Mouse (Mus musculus) G1E (cell line): ENCODE measurements around the gene Lypla2. TPM values are rescaled to one million over a fixed set of nuclear protein-coding genes. Genes with fewer than 3 reads are reported as not detected.

ENCODE experiments used
- ATAC-seq: 2 replicates; pipeline ENCODE4 v1.8.0; 2016; ENCODE audit warnings: mild to moderate bottlenecking; ENCODE audit not compliant: insufficient number of reproducible peaks, poor library complexity, low FRiP score, severe bottlenecking; ENCODE audit errors: extremely low read depth
- DNase-seq: peaks from one replicate; pipeline ENCODE4 v3.0.0; 2012; ENCODE audit warnings: low spot score
- H3K27me3 ChIP-seq: 2 replicates; pipeline ENCODE4 v1.6.1; 2012; ENCODE audit warnings: mild to moderate bottlenecking, low read length, inconsistent platforms; ENCODE audit not compliant: insufficient read depth
- H3K36me3 ChIP-seq: replicated peaks from 2 replicates; pipeline ENCODE3; 2012; ENCODE audit warnings: mild to moderate bottlenecking, inconsistent platforms
- H3K4me1 ChIP-seq: 2 replicates; pipeline ENCODE4 v1.6.1; 2012; ENCODE audit warnings: low read depth, low read length, inconsistent platforms, mixed read lengths; ENCODE audit not compliant: insufficient read depth
- H3K4me3 ChIP-seq: 2 replicates; pipeline ENCODE4 v1.5.1; 2012; ENCODE audit warnings: low read depth, mild to moderate bottlenecking, inconsistent platforms, low read length, moderate library complexity, mixed read lengths
- H3K9me3 ChIP-seq: replicated peaks from 2 replicates; pipeline ENCODE4 v1.6.1; 2012; ENCODE audit warnings: inconsistent platforms
- CTCF ChIP-seq: IDR thresholded peaks from 2 replicates; pipeline ENCODE4 v1.5.1; 2012; ENCODE audit warnings: low read depth, low read length, inconsistent platforms, mixed read lengths
- GATA1 ChIP-seq: IDR thresholded peaks from 2 replicates; pipeline ENCODE4 v1.6.1; 2012; ENCODE audit warnings: borderline replicate concordance, low read length, inconsistent platforms, mixed read lengths
- GATA2 ChIP-seq: IDR thresholded peaks from 2 replicates; pipeline ENCODE4 v1.6.1; 2012; ENCODE audit warnings: low read depth, low read length, inconsistent platforms, borderline replicate concordance
- POLR2AphosphoS5 ChIP-seq: IDR thresholded peaks from 2 replicates; pipeline ENCODE4 v1.6.1; 2012; ENCODE audit warnings: low read depth, low read length, inconsistent platforms; ENCODE audit not compliant: insufficient replicate concordance
- TAL1 ChIP-seq: conservative IDR thresholded peaks from 2 replicates; pipeline ENCODE4 v1.6.1; 2012; ENCODE audit warnings: low read depth, low read length, inconsistent platforms, mixed read lengths
- polyA plus RNA-seq: library from polyadenylated mRNA; stranded (reverse); fragments of >175 nt; gene quantifications from 2 replicates; pipeline ENCODE4 v1.2.3, GENCODE M21; 2012
- total RNA-seq, 2 experiments: library from RNA; stranded (forward) in 1 of 2; stranded (reverse) in 1 of 2; fragments of 200-1000 nt in 1 of 2; fragments of >200 nt in 1 of 2; fragmentation: Nextera tagmentation in 1 of 2; gene quantifications; 2 replicates each; pipeline ENCODE4 v1.2.3; 2014 to 2017

Lypla2 gene
- total and polyA plus RNA-seq, 3 experiments = 28.5 to 243 (median 53.9) TPM

DNA sequence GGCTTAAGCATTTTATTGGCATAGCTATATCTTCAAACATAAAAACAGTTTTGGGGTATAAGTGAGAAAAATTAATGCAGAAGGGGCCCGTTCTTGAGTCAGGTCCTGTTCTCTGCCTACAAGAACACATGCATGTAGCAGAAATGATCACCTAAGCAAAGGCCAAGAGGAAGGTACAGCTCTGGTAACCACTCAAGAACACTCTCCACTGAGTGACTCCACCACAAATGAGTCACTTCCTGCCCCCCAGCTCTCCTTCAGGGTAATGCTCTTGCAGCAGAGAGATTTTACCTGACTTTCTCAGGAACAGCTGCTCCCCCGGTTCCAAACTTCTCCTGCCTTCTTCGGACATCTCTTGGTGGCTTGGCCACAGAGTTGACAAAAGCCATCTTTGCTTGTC, 34.4 kb upstream of the Lypla2 start:
- no peak for TF ChIP-seq GATA1
- no peaks in the 10 kb centered on the region for H3K9me3 ChIP-seq
- ATAC-seq (no peak), DNase-seq (no peak)
- H3K27me3 ChIP-seq = no peaks in the 10 kb centered on the region
- peaks cover 3% of the 10 kb centered on the region; the same call in 1 of the 2 replicates for H3K4me1 ChIP-seq
- no peak overlapping the region for H3K4me3 ChIP-seq
- H3K36me3 ChIP-seq = peaks cover 95% of the 10 kb centered on the region

DNA sequence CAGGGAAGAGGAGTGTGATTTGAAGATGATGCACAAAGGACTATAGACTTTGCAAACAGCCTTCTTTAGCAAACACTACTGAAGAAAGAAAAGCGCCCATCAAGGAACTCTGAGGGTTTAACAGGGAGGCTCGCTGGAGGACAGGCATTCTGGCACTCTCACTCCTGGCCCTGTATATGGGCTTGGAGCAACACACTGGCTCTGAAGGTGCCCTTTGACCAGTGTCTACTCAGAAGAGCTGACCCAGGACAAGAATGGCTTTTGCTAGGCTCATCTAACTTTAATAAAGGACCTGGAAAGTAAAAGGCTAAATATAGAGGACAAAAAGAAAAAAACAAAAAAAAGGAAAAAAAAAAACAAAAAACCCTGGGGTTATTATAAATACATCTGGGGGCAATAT, 32.5 kb upstream of the Lypla2 start:
- Histone ChIP-seq H3K4me3 (no peak overlapping the region), H3K4me1 (no peaks in the 10 kb centered on the region), H3K27me3 (no peaks in the 10 kb centered on the region), H3K9me3 (no peaks in the 10 kb centered on the region), H3K36me3 (peaks cover 84% of the 10 kb centered on the region)
- TF ChIP-seq TAL1 = no peak
- no peak for TF ChIP-seq GATA2
- TF ChIP-seq POLR2AphosphoS5 = no peak
- DNase-seq (no peak), ATAC-seq (no peak)

GRCm38 (mm10) chr4:136004107-136004675, 31.8 kb upstream of the Lypla2 start:
- ATAC-seq (no peak), DNase-seq (no peak)
- no peak for TF ChIP-seq CTCF

GRCm38 (mm10) chr4:135995118-135995517, 22.7 kb upstream of the Lypla2 start:
- H3K36me3 ChIP-seq = peaks cover 3% of the 10 kb centered on the region
- DNase-seq (no peak), ATAC-seq (no peak)
- peaks cover 7% of the 10 kb centered on the region for H3K4me1 ChIP-seq
- TF ChIP-seq GATA1 (no peak), POLR2AphosphoS5 (no peak), CTCF (no peak), TAL1 (no peak), GATA2 (no peak)
- no peak overlapping the region for H3K4me3 ChIP-seq
- H3K9me3 ChIP-seq = peaks cover 13% of the 10 kb centered on the region
- H3K27me3 ChIP-seq = no peaks in the 10 kb centered on the region

More at GRCm38 (mm10) chr4:136004107-136004675, 31.8 kb upstream of the Lypla2 start:
- peaks cover 77% of the 10 kb centered on the region for H3K36me3 ChIP-seq
- H3K27me3 ChIP-seq = no peaks in the 10 kb centered on the region
- no peaks in the 10 kb centered on the region for H3K4me1 ChIP-seq
- H3K4me3 ChIP-seq = no peak overlapping the region
- H3K9me3 ChIP-seq = no peaks in the 10 kb centered on the region

- H3K9me3 ChIP-seq = peaks cover 13% of the 10 kb centered on the region
- H3K36me3 ChIP-seq = peaks cover 3% of the 10 kb centered on the region
- ATAC-seq = no peak
Measured at GRCm38 (mm10) chr4:135993941-135994340, 21.5 kb upstream of the Lypla2 start.

GRCm38 (mm10) chr4:135987714-135988113, 15.3 kb upstream of the Lypla2 start:
- ATAC-seq (no peak), DNase-seq (no peak)
- Histone ChIP-seq H3K9me3 (peaks cover 3% of the 10 kb centered on the region), H3K36me3 (peaks cover 31% of the 10 kb centered on the region), H3K27me3 (no peaks in the 10 kb centered on the region), H3K4me1 (peaks cover 51% of the 10 kb centered on the region), H3K4me3 (peak overlapping the region; percentile 98; the same call in 1 of the 2 replicates)
- TF ChIP-seq TAL1 (no peak), CTCF (no peak), GATA1 (no peak), GATA2 (no peak), POLR2AphosphoS5 (no peak)

More at GRCm38 (mm10) chr4:135993941-135994340, 21.5 kb upstream of the Lypla2 start:
- TF ChIP-seq GATA1 (no peak), CTCF (no peak), GATA2 (no peak), TAL1 (no peak), POLR2AphosphoS5 (no peak)
- Histone ChIP-seq H3K27me3 (no peaks in the 10 kb centered on the region), H3K4me1 (peaks cover 9% of the 10 kb centered on the region), H3K4me3 (no peak overlapping the region)
- no peak for DNase-seq

- Histone ChIP-seq H3K4me1 (peaks cover 52% of the 10 kb centered on the region), H3K9me3 (peaks cover 3% of the 10 kb centered on the region), H3K36me3 (peaks cover 36% of the 10 kb centered on the region), H3K4me3 (peak within 1 kb of the TSS; percentile 98), H3K27me3 (no peaks in the 10 kb centered on the region)
- peak; percentile 86 for DNase-seq
- peak; percentile 36 for ATAC-seq
- no peak for TF ChIP-seq POLR2AphosphoS5
- no peak for TF ChIP-seq TAL1
- TF ChIP-seq CTCF = no peak
- TF ChIP-seq GATA1 = no peak
- no peak for TF ChIP-seq GATA2
Measured at GRCm38 (mm10) chr4:135986943-135987710, 14.7 kb upstream of the Lypla2 start, which contains the start of gene Pithd1. Gene Pithd1 (minus strand): TSS chr4:135987264.
